Mouse (Mus musculus): ENCODE results near the gene Eya3. TPM values are rescaled to one million over a fixed set of nuclear protein-coding genes. Genes with fewer than 3 reads are reported as not detected.
"Not testable (repeated sequence)": the region's sequence is repeated elsewhere in the genome, so short reads cannot be mapped to it uniquely, and the experiment has no call there.

Gene Eya3
- polyA plus RNA-seq, 1 experiment: 23.0 TPM

GRCm38 (mm10) chr4:132752992-132753391 is 114.2 kb downstream of the Eya3 start:
- peaks cover 10% of the 10 kb centered on the region for H3K79me2 ChIP-seq (ENCODE audit: control insufficient read depth, insufficient read depth)
- no peaks in the 10 kb centered on the region for H3K27me3 ChIP-seq (ENCODE audit: control insufficient read depth, insufficient read depth, insufficient read length)
- no peak for TF ChIP-seq CTCF (IDR thresholded peaks at IDR 0.05; ENCODE audit: control insufficient read depth, insufficient read depth, insufficient read length)
- no peak for TF ChIP-seq FOSL1 (IDR thresholded peaks at IDR 0.05; ENCODE audit: insufficient read depth, low read length, poor library complexity, severe bottlenecking)
- TF ChIP-seq MYOG (IDR thresholded peaks at IDR 0.05; ENCODE audit: control insufficient read depth, extremely low read depth, insufficient read length): no peak
- no peak for TF ChIP-seq USF1 (IDR thresholded peaks at IDR 0.05; ENCODE audit: low read depth)
- TF ChIP-seq MAX (IDR thresholded peaks at IDR 0.05): no peak
- TF ChIP-seq MYOD1 (IDR thresholded peaks at IDR 0.05; ENCODE audit: control insufficient read depth, insufficient read length, low read depth): no peak
- no peak for TF ChIP-seq CEBPB (IDR thresholded peaks at IDR 0.05; ENCODE audit: low read depth)

GRCm38 (mm10) chr4:132756974-132757373 is 118.2 kb downstream of the Eya3 start, which contains the start of gene Smpdl3b:
TSS of gene Smpdl3b (minus strand) at chr4:132757252.
- Histone ChIP-seq H3K36me3 (ENCODE audit: control insufficient read depth, insufficient read depth) (no peaks in the 10 kb centered on the region), H3K79me2 (ENCODE audit: control insufficient read depth, insufficient read depth) (peaks cover 10% of the 10 kb centered on the region), H3ac (ENCODE audit: control insufficient read depth, insufficient read length, low read depth) (peak within 1 kb of the TSS; percentile 81), H3K27me3 (ENCODE audit: control insufficient read depth, insufficient read depth, insufficient read length) (no peaks in the 10 kb centered on the region), H3K79me3 (ENCODE audit: low read depth) (no peaks in the 10 kb centered on the region), H3K4me3 (ENCODE audit: insufficient read depth, poor library complexity, severe bottlenecking) (peak within 1 kb of the TSS; percentile 41)
- TF ChIP-seq MAX (IDR thresholded peaks at IDR 0.05) (peak; percentile 98), MYOD1 (IDR thresholded peaks at IDR 0.05; ENCODE audit: control insufficient read depth, insufficient read length, low read depth) (no peak), FOSL1 (IDR thresholded peaks at IDR 0.05; ENCODE audit: insufficient read depth, low read length, poor library complexity, severe bottlenecking) (no peak), USF1 (IDR thresholded peaks at IDR 0.05; ENCODE audit: low read depth) (peak; percentile 24), CTCF (IDR thresholded peaks at IDR 0.05; ENCODE audit: control insufficient read depth, insufficient read depth, insufficient read length) (peak; percentile 8), MYOG (IDR thresholded peaks at IDR 0.05; ENCODE audit: control insufficient read depth, extremely low read depth, insufficient read length) (no peak), CEBPB (IDR thresholded peaks at IDR 0.05; ENCODE audit: low read depth) (peak; percentile 30)

More at GRCm38 (mm10) chr4:132752992-132753391, 114.2 kb downstream of the Eya3 start:
- no peak overlapping the region for H3ac ChIP-seq (ENCODE audit: control insufficient read depth, insufficient read length, low read depth)
- no peaks in the 10 kb centered on the region for H3K36me3 ChIP-seq (ENCODE audit: control insufficient read depth, insufficient read depth)
- H3K79me3 ChIP-seq (ENCODE audit: low read depth): peaks cover 2% of the 10 kb centered on the region
- no peak overlapping the region for H3K4me3 ChIP-seq (ENCODE audit: insufficient read depth, poor library complexity, severe bottlenecking)

GRCm38 (mm10) chr4:132757633-132758351 is 119.0 kb downstream of the Eya3 start:
- TF ChIP-seq USF1 (IDR thresholded peaks at IDR 0.05; ENCODE audit: low read depth): no peak
- TF ChIP-seq CTCF (IDR thresholded peaks at IDR 0.05; ENCODE audit: control insufficient read depth, insufficient read depth, insufficient read length): no peak
- peak; percentile 29 for TF ChIP-seq FOSL1 (IDR thresholded peaks at IDR 0.05; ENCODE audit: insufficient read depth, low read length, poor library complexity, severe bottlenecking)
- no peak for TF ChIP-seq MYOG (IDR thresholded peaks at IDR 0.05; ENCODE audit: control insufficient read depth, extremely low read depth, insufficient read length)
- peak; percentile 19 for TF ChIP-seq CEBPB (IDR thresholded peaks at IDR 0.05; ENCODE audit: low read depth)
- no peak for TF ChIP-seq MAX (IDR thresholded peaks at IDR 0.05)
- TF ChIP-seq MYOD1 (IDR thresholded peaks at IDR 0.05; ENCODE audit: control insufficient read depth, insufficient read length, low read depth): no peak
- no peak overlapping the region for H3ac ChIP-seq (ENCODE audit: control insufficient read depth, insufficient read length, low read depth)
- H3K27me3 ChIP-seq (ENCODE audit: control insufficient read depth, insufficient read depth, insufficient read length): no peaks in the 10 kb centered on the region
- no peaks in the 10 kb centered on the region for H3K79me3 ChIP-seq (ENCODE audit: low read depth)
- no peaks in the 10 kb centered on the region for H3K36me3 ChIP-seq (ENCODE audit: control insufficient read depth, insufficient read depth)
- H3K79me2 ChIP-seq (ENCODE audit: control insufficient read depth, insufficient read depth): peaks cover 10% of the 10 kb centered on the region
- no peak overlapping the region for H3K4me3 ChIP-seq (ENCODE audit: insufficient read depth, poor library complexity, severe bottlenecking)

- no peaks in the 10 kb centered on the region for H3K36me3 ChIP-seq (ENCODE audit: control insufficient read depth, insufficient read depth)
- no peak overlapping the region for H3K4me3 ChIP-seq (ENCODE audit: insufficient read depth, poor library complexity, severe bottlenecking)
- peaks cover 6% of the 10 kb centered on the region for H3K79me2 ChIP-seq (ENCODE audit: control insufficient read depth, insufficient read depth)
- no peak for TF ChIP-seq CTCF (IDR thresholded peaks at IDR 0.05; ENCODE audit: control insufficient read depth, insufficient read depth, insufficient read length)
- TF ChIP-seq FOSL1 (IDR thresholded peaks at IDR 0.05; ENCODE audit: insufficient read depth, low read length, poor library complexity, severe bottlenecking): no peak
- TF ChIP-seq MYOG (IDR thresholded peaks at IDR 0.05; ENCODE audit: control insufficient read depth, extremely low read depth, insufficient read length): no peak
- no peak for TF ChIP-seq CEBPB (IDR thresholded peaks at IDR 0.05; ENCODE audit: low read depth)
- TF ChIP-seq MYOD1 (IDR thresholded peaks at IDR 0.05; ENCODE audit: control insufficient read depth, insufficient read length, low read depth): no peak
- no peak for TF ChIP-seq USF1 (IDR thresholded peaks at IDR 0.05; ENCODE audit: low read depth)
- no peak for TF ChIP-seq MAX (IDR thresholded peaks at IDR 0.05)
- no peaks in the 10 kb centered on the region for H3K27me3 ChIP-seq (ENCODE audit: control insufficient read depth, insufficient read depth, insufficient read length)
- H3K79me3 ChIP-seq (ENCODE audit: low read depth): no peaks in the 10 kb centered on the region
- no peak overlapping the region for H3ac ChIP-seq (ENCODE audit: control insufficient read depth, insufficient read length, low read depth)
Measured at GRCm38 (mm10) chr4:132760296-132760695, 121.5 kb downstream of the Eya3 start.

- no peak overlapping the region for H3K4me3 ChIP-seq (ENCODE audit: insufficient read depth, poor library complexity, severe bottlenecking)
- H3ac ChIP-seq (ENCODE audit: control insufficient read depth, insufficient read length, low read depth): no peak overlapping the region
- H3K36me3 ChIP-seq (ENCODE audit: control insufficient read depth, insufficient read depth): no peaks in the 10 kb centered on the region
- TF ChIP-seq CEBPB (IDR thresholded peaks at IDR 0.05; ENCODE audit: low read depth) (no peak), CTCF (IDR thresholded peaks at IDR 0.05; ENCODE audit: control insufficient read depth, insufficient read depth, insufficient read length) (no peak), MYOD1 (IDR thresholded peaks at IDR 0.05; ENCODE audit: control insufficient read depth, insufficient read length, low read depth) (no peak), MYOG (IDR thresholded peaks at IDR 0.05; ENCODE audit: control insufficient read depth, extremely low read depth, insufficient read length) (no peak), USF1 (IDR thresholded peaks at IDR 0.05; ENCODE audit: low read depth) (no peak), MAX (IDR thresholded peaks at IDR 0.05) (no peak), FOSL1 (IDR thresholded peaks at IDR 0.05; ENCODE audit: insufficient read depth, low read length, poor library complexity, severe bottlenecking) (no peak)
- H3K79me3 ChIP-seq (ENCODE audit: low read depth): no peaks in the 10 kb centered on the region
- H3K79me2 ChIP-seq (ENCODE audit: control insufficient read depth, insufficient read depth): no peaks in the 10 kb centered on the region
- H3K27me3 ChIP-seq (ENCODE audit: control insufficient read depth, insufficient read depth, insufficient read length): no peaks in the 10 kb centered on the region
Measured at GRCm38 (mm10) chr4:132762602-132763001, 123.8 kb downstream of the Eya3 start.

GRCm38 (mm10) chr4:132763125-132763524 is 124.3 kb downstream of the Eya3 start:
- H3ac ChIP-seq (ENCODE audit: control insufficient read depth, insufficient read length, low read depth); H3K79me2 ChIP-seq (ENCODE audit: control insufficient read depth, insufficient read depth); H3K4me3 ChIP-seq (ENCODE audit: insufficient read depth, poor library complexity, severe bottlenecking); H3K36me3 ChIP-seq (ENCODE audit: control insufficient read depth, insufficient read depth); H3K79me3 ChIP-seq (ENCODE audit: low read depth); H3K27me3 ChIP-seq (ENCODE audit: control insufficient read depth, insufficient read depth, insufficient read length): not testable (repeated sequence)
